Mouse (Mus musculus) forebrain, embryonic 15.5 days (tissue): ENCODE results near the gene Ttbk2. TPM values are rescaled to one million over a fixed set of nuclear protein-coding genes. Genes with fewer than 3 reads are reported as not detected.

Source experiments
- ATAC-seq: fragments of 200-750 bp; cut with Nextera tagmentation; replicated peaks from 2 replicates; pipeline ENCODE4 v1.8.0; 2017; ENCODE audit warnings: mild to moderate bottlenecking, moderate TSS enrichment, moderate library complexity
- H3K27ac ChIP-seq: fragments of 300-500 bp; sonication (generic); replicated peaks from 2 replicates; pipeline ENCODE4 v1.5.1; 2015; ENCODE audit warnings: mild to moderate bottlenecking, inconsistent platforms
- H3K27me3 ChIP-seq: fragments of 300-500 bp; sonication (generic); 2 replicates; pipeline ENCODE4 v1.6.1; 2015; ENCODE audit warnings: inconsistent platforms
- H3K36me3 ChIP-seq: fragments of 300-500 bp; sonication (generic); 2 replicates; pipeline ENCODE4 v1.6.1; 2015; ENCODE audit warnings: mild to moderate bottlenecking, inconsistent platforms
- H3K4me1 ChIP-seq: fragments of 300-500 bp; sonication (generic); 2 replicates; pipeline ENCODE4 v1.6.1; 2015; ENCODE audit warnings: inconsistent platforms
- H3K4me2 ChIP-seq: fragments of 300-500 bp; sonication (generic); replicated peaks from 2 replicates; pipeline ENCODE4 v1.6.1; 2015; ENCODE audit warnings: mild to moderate bottlenecking, inconsistent platforms
- H3K4me3 ChIP-seq: fragments of 300-500 bp; sonication (generic); 2 replicates; pipeline ENCODE4 v1.5.1; 2015; ENCODE audit warnings: mild to moderate bottlenecking, inconsistent platforms
- H3K9ac ChIP-seq: fragments of 300-500 bp; sonication (generic); replicated peaks from 2 replicates; pipeline ENCODE4 v1.6.1; 2015; ENCODE audit warnings: mild to moderate bottlenecking, inconsistent platforms
- H3K9me3 ChIP-seq: fragments of 300-500 bp; sonication (generic); 2 replicates; pipeline ENCODE4 v1.6.1; 2016; ENCODE audit warnings: inconsistent platforms
- WGBS: fragments of 180-500 bp; shearing (Covaris S2); methylation state at CpG from one replicate; pipeline ENCODE4 v1.1.7; 2015; ENCODE audit warnings: mixed read lengths; 5-methylcytosine and 5-hydroxymethylcytosine counted together
- polyA plus RNA-seq: library from polyadenylated mRNA; unstranded; fragments of >200 nt; fragmentation: Nextera tagmentation; extraction: Ambion mirVana; gene quantifications from 2 replicates; pipeline ENCODE4 v1.2.1, GENCODE M21; 2015

Ttbk2 gene
- polyA plus RNA-seq, 1 experiment from 2014 or later, result 13.1 TPM

- Histone ChIP-seq H3K27ac (peak within 1 kb of the TSS; percentile 77), H3K4me2 (peak within 1 kb of the TSS; percentile 49), H3K36me3 (no peaks in the 10 kb centered on the region), H3K9me3 (no peaks in the 10 kb centered on the region), H3K27me3 (no peaks in the 10 kb centered on the region), H3K4me3 (peak within 1 kb of the TSS; percentile 75), H3K9ac (peak within 1 kb of the TSS; percentile 74), H3K4me1 (peaks cover 24% of the 10 kb centered on the region)
- ATAC-seq, result peak; percentile 57
- under 1% methylated on average over 58 of the region's 71 CpGs for whole genome bisulfite sequencing
Measured at GRCm38 (mm10) chr2:120849449-120850423, 668 bp downstream of the Ttbk2 start, which contains the start of gene Cdan1. Gene Cdan1, minus strand, starts transcription at chr2:120850128.

- Histone ChIP-seq H3K36me3 (no peaks in the 10 kb centered on the region), H3K9ac (no peak overlapping the region), H3K4me1 (peaks cover 12% of the 10 kb centered on the region), H3K4me2 (no peak overlapping the region), H3K4me3 (no peak overlapping the region), H3K27me3 (no peaks in the 10 kb centered on the region), H3K27ac (no peak overlapping the region), H3K9me3 (no peaks in the 10 kb centered on the region)
- 100% methylated on average over 1 of the region's 1 CpGs for WGBS
- ATAC-seq, result no peak
Measured at GRCm38 (mm10) chr2:120845280-120845679, 5.1 kb downstream of the Ttbk2 start.

- WGBS, result 90% methylated on average over 4 of the region's 4 CpGs
- Histone ChIP-seq H3K27me3 (no peaks in the 10 kb centered on the region), H3K27ac (no peak overlapping the region), H3K4me1 (peaks cover 8% of the 10 kb centered on the region), H3K36me3 (no peaks in the 10 kb centered on the region), H3K4me3 (no peak overlapping the region), H3K4me2 (no peak overlapping the region), H3K9me3 (no peaks in the 10 kb centered on the region), H3K9ac (no peak overlapping the region)
- ATAC-seq, result no peak
Measured at GRCm38 (mm10) chr2:120843990-120844389, 6.4 kb downstream of the Ttbk2 start.

GRCm38 (mm10) chr2:120841211-120841610 is 9.2 kb downstream of the Ttbk2 start:
- H3K36me3 ChIP-seq, result no peaks in the 10 kb centered on the region
- H3K9me3 ChIP-seq, result no peaks in the 10 kb centered on the region
- H3K4me2 ChIP-seq, result no peak overlapping the region
- no peak overlapping the region for H3K4me3 ChIP-seq
- H3K27me3 ChIP-seq, result no peaks in the 10 kb centered on the region
- no peak overlapping the region for H3K27ac ChIP-seq
- whole genome bisulfite sequencing, result 65% methylated on average over 1 of the region's 1 CpGs
- H3K9ac ChIP-seq, result no peak overlapping the region
- H3K4me1 ChIP-seq, result no peaks in the 10 kb centered on the region
- ATAC-seq, result no peak

- H3K36me3 ChIP-seq, result 0 out of 2 replicates have a peak, but pooled peaks cover 6% of the 10 kb centered on the region
- no peaks in the 10 kb centered on the region for H3K27me3 ChIP-seq
- no peaks in the 10 kb centered on the region for H3K9me3 ChIP-seq
- no peaks in the 10 kb centered on the region for H3K4me1 ChIP-seq
- no peak overlapping the region for H3K4me2 ChIP-seq
- no peak overlapping the region for H3K4me3 ChIP-seq
- H3K27ac ChIP-seq, result no peak overlapping the region
- no peak overlapping the region for H3K9ac ChIP-seq
- no peak for ATAC-seq
- 94% methylated on average over 4 of the region's 4 CpGs for WGBS
Measured at GRCm38 (mm10) chr2:120835167-120835566, 15.2 kb downstream of the Ttbk2 start.

GRCm38 (mm10) chr2:120826936-120827638 is 23.3 kb downstream of the Ttbk2 start:
- 0 out of 2 replicates have a peak, but pooled peaks cover 3% of the 10 kb centered on the region for H3K36me3 ChIP-seq
- no peak for ATAC-seq
- 33% methylated on average over 1 of the region's 1 CpGs for WGBS
- H3K27me3 ChIP-seq, result no peaks in the 10 kb centered on the region
- no peak overlapping the region for H3K4me3 ChIP-seq
- H3K27ac ChIP-seq, result no peak overlapping the region
- H3K4me1 ChIP-seq, result 0 out of 2 replicates have a peak, but pooled peaks cover 4% of the 10 kb centered on the region
- no peaks in the 10 kb centered on the region for H3K9me3 ChIP-seq
- H3K4me2 ChIP-seq, result no peak overlapping the region
- H3K9ac ChIP-seq, result no peak overlapping the region

GRCm38 (mm10) chr2:120770265-120770935 is 80.0 kb downstream of the Ttbk2 start:
- ATAC-seq, result no peak
- WGBS, result 88% methylated on average over 2 of the region's 2 CpGs
- H3K4me2 ChIP-seq, result no peak overlapping the region
- no peaks in the 10 kb centered on the region for H3K27me3 ChIP-seq
- H3K9ac ChIP-seq, result no peak overlapping the region
- H3K27ac ChIP-seq, result no peak overlapping the region
- H3K9me3 ChIP-seq, result no peaks in the 10 kb centered on the region
- H3K36me3 ChIP-seq, result peaks cover 22% of the 10 kb centered on the region
- no peaks in the 10 kb centered on the region for H3K4me1 ChIP-seq
- no peak overlapping the region for H3K4me3 ChIP-seq

- Histone ChIP-seq H3K4me2 (no peak overlapping the region), H3K36me3 (peaks cover 28% of the 10 kb centered on the region), H3K9me3 (no peaks in the 10 kb centered on the region), H3K4me3 (no peak overlapping the region), H3K9ac (no peak overlapping the region), H3K4me1 (no peaks in the 10 kb centered on the region), H3K27ac (no peak overlapping the region), H3K27me3 (no peaks in the 10 kb centered on the region)
- no peak for ATAC-seq
Measured at GRCm38 (mm10) chr2:120761922-120762321, 88.5 kb downstream of the Ttbk2 start.

GRCm38 (mm10) chr2:120748041-120748440 is 102.4 kb downstream of the Ttbk2 start:
- Histone ChIP-seq H3K4me2 (no peak overlapping the region), H3K27me3 (no peaks in the 10 kb centered on the region), H3K9ac (no peak overlapping the region), H3K36me3 (peaks cover 61% of the 10 kb centered on the region), H3K27ac (no peak overlapping the region), H3K9me3 (no peaks in the 10 kb centered on the region), H3K4me3 (no peak overlapping the region), H3K4me1 (no peaks in the 10 kb centered on the region)
- ATAC-seq, result no peak
- 96% methylated on average over 2 of the region's 2 CpGs for WGBS

- Histone ChIP-seq H3K9me3 (no peaks in the 10 kb centered on the region), H3K4me3 (no peak overlapping the region), H3K36me3 (peaks cover 64% of the 10 kb centered on the region), H3K27ac (no peak overlapping the region), H3K4me1 (no peaks in the 10 kb centered on the region), H3K4me2 (no peak overlapping the region), H3K27me3 (no peaks in the 10 kb centered on the region), H3K9ac (no peak overlapping the region)
- ATAC-seq, result no peak
- WGBS, result 90% methylated on average over 1 of the region's 1 CpGs
Measured at GRCm38 (mm10) chr2:120745496-120745895, 104.9 kb downstream of the Ttbk2 start.

- H3K4me3 ChIP-seq, result peak overlapping the region; percentile 97
- WGBS, result 38% methylated on average over 7 of the region's 7 CpGs
- peaks cover 7% of the 10 kb centered on the region; the same call in 1 of the 2 replicates for H3K36me3 ChIP-seq
- no peak for ATAC-seq
- H3K4me1 ChIP-seq, result peaks cover 35% of the 10 kb centered on the region
- no peaks in the 10 kb centered on the region for H3K9me3 ChIP-seq
- H3K9ac ChIP-seq, result peak overlapping the region; percentile 90
- peak overlapping the region; percentile 92 for H3K27ac ChIP-seq
- peak overlapping the region; percentile 81 for H3K4me2 ChIP-seq
- H3K27me3 ChIP-seq, result no peaks in the 10 kb centered on the region
Measured at GRCm38 (mm10) chr2:120731877-120732530, 118.4 kb downstream of the Ttbk2 start.
